Mouse (Mus musculus): ENCODE data around the gene Ice1. TPM values are rescaled to one million over a fixed set of nuclear protein-coding genes. Genes with fewer than 3 reads are reported as not detected.
A peak's percentile ranks its signal among the peaks of the same experiment; 100 is the strongest.

The Ice1 gene
- polyA plus RNA-seq, 1 experiment from 2014 or later = 40.2 TPM

DNA sequence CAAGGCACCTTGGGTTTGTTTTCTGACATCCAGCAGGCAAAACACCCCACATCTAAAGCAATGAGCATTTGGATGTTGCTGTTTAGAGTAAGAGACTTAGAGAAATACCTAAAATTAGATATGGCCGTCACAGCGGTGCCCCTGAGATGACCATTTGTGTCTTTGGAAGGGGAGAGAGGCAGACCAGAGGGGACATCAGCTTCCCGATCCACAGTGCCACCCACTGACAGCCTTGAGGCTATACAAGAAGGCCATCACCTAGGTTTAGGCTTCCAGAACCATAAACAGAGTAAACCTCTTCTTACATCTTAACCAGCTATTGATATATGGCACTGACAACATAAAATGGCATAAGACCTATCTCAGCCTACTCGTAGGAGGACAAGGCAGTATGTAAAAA is 4.5 kb upstream of the Ice1 start:
- in situ Hi-C loops (cut with MboI; ENCODE audit: low pct_unique_long_range_greater_than_20kb) = loop anchor here (5.0 to 25.0 kb wide), 4 partner anchors 125 to 1995 kb away; partner anchors contain the start of gene Irx2
- ATAC-seq = no peak
- ChIA-PET POLR2A (no interaction called here), CTCF (interaction anchor here (1.1 to 4.4 kb wide), 5 partner anchors 11 to 197 kb away, joined by 3 to 67 read pairs (median 4); no protein-coding TSS in a partner anchor)
- no peak for DNase-seq (ENCODE audit: low read depth, low spot score)
- no peaks in the 10 kb centered on the region for H3K27me3 ChIP-seq
- TF ChIP-seq CTCF (IDR thresholded peaks at IDR 0.05) = peak; percentile 21

DNA sequence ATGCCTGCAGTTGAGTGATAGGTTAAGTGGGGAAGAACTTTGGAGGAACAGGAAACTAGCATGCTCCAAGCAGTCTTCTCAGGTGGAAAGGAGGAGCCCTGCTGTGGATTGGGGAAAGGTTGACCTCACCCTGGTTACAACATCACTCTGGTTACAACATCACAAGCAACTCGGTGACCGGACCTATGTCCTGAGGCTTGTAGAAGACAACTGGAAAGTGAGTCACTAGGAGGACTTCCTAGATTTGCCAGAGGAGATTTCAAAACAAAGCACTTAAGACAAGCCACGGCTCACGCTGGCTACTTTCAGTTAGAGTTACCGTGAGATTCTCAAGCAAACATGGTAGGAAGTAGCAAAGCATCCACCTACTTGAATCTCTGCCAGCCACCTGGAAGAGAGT is 3.9 kb upstream of the Ice1 start:
- TF ChIP-seq CTCF (IDR thresholded peaks at IDR 0.05) = no peak
- ChIA-PET POLR2A (no interaction called here), CTCF (interaction anchor here (3.6 to 4.4 kb wide), 2 partner anchors 73 to 197 kb away, joined by 22 to 67 read pairs; no protein-coding TSS in a partner anchor)
- H3K27me3 ChIP-seq = no peaks in the 10 kb centered on the region
- DNase-seq (ENCODE audit: low read depth, low spot score) = no peak
- ATAC-seq = no peak
- in situ Hi-C loops (cut with MboI; ENCODE audit: low pct_unique_long_range_greater_than_20kb) = loop anchor here (5.0 to 25.0 kb wide), 4 partner anchors 126 to 1996 kb away; partner anchors contain the start of gene Irx2

DNA sequence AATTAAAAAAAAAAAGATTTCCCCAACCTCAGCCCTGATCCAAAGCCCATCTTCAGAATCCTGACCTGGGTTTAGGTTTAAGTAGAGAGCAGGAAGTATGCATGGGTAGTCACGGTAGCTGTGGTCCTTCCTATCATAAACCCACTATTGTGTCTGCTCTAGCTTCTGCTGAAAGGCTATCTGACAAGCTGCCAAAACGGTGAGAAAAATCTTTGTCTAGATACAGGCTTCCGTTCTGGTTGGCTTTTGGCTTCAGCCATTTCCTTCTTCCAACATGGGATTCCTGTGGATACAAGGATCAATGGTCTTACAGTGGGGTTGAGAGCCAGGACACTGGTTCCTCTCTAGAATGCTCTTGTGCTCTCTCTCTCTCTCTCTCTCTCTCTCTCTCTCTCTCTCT is 2.2 kb upstream of the Ice1 start:
- ATAC-seq = no peak
- no peaks in the 10 kb centered on the region for H3K27me3 ChIP-seq
- TF ChIP-seq CTCF (IDR thresholded peaks at IDR 0.05) = no peak
- DNase-seq (ENCODE audit: low read depth, low spot score) = no peak
- POLR2A ChIA-PET = interaction anchor here (0.6 kb wide), 1 partner anchor 38 kb away, joined by 3 read pairs; no protein-coding TSS in a partner anchor
- in situ Hi-C loops (cut with MboI; ENCODE audit: low pct_unique_long_range_greater_than_20kb) = loop anchor here (5.0 to 25.0 kb wide), 4 partner anchors 128 to 1998 kb away; partner anchors contain the start of gene Irx2
- CTCF ChIA-PET = interaction anchor here (0.6 to 1.2 kb wide), 2 partner anchors 46 to 363 kb away, joined by 3 to 4 read pairs; no protein-coding TSS in a partner anchor

DNA sequence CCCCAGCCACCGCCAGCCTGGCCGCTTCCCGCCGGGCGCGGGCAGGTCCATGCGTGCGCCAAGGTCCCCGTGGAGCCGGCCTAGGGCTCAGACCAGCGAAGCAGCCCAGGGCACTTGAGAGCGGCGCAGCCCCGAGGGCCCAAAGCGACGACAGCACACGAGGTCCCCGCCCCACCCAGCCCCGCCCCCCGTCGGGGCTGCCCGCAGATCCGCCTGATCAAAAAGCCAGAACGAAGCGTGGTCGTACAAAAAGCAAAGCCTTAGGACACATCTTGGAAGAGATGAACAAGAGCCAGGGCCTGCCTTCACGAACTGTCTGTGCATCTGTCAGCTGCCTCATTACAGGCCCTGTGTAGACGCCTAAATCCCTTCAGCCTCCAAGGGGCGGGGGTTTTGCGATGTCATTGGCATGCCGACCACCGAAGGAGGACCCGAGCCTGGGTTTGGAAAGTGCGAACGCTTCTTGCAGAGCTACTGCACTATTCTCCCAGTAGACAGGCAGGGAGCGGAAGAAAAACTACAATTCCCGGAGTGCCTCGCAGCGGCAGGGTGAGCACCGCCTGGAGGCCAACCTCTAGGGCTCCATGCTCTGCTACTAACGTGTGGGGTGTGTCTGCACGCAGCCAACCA is 343 bp upstream of the Ice1 start:
- peak; percentile 43 for TF ChIP-seq CTCF (IDR thresholded peaks at IDR 0.05)
- DNase-seq (ENCODE audit: low read depth, low spot score) = peak; percentile 92
- ChIA-PET POLR2A (interaction anchor here (2.7 kb wide), 1 partner anchor 13 kb away, joined by 7 read pairs; no protein-coding TSS in a partner anchor), CTCF (interaction anchor here (0.6 to 1.3 kb wide), 3 partner anchors 18 to 202 kb away, joined by 3 read pairs; no protein-coding TSS in a partner anchor)
- peak; percentile 93 for ATAC-seq
- in situ Hi-C loops (cut with MboI; ENCODE audit: low pct_unique_long_range_greater_than_20kb) = loop anchor here (25.0 kb wide), 1 partner anchor 2000 kb away; the partner anchor contains the start of gene Irx2
- no peaks in the 10 kb centered on the region for H3K27me3 ChIP-seq

DNA sequence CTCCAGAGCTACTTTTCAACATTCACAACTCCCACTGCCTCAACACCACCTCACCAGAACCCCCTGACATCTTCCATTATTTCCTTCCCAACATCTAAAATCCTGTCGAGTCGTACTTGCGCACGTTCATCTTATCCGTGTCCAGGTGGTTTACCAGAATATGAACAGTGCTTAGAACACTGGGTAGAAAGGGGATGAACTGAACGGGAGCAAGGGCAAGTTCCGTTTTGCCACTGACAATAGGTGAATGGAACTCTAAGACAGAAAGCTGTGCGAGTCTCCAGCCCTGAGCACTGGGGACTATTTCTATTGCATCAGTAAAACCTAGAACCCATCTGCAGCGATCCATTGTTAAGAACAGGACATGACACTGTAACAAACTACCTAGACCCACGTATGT is 728 bp downstream of the Ice1 start:
- no peaks in the 10 kb centered on the region for H3K27me3 ChIP-seq
- no peak for TF ChIP-seq CTCF (IDR thresholded peaks at IDR 0.05)
- DNase-seq (ENCODE audit: low read depth, low spot score) = no peak
- ChIA-PET CTCF (interaction anchor here (0.8 kb wide), 1 partner anchor 10 kb away, joined by 3 read pairs; no protein-coding TSS in a partner anchor), POLR2A (interaction anchor here (0.6 to 2.7 kb wide), 2 partner anchors 12 to 173 kb away, joined by 3 to 7 read pairs; no protein-coding TSS in a partner anchor)
- in situ Hi-C loops (cut with MboI; ENCODE audit: low pct_unique_long_range_greater_than_20kb) = loop anchor here (25.0 kb wide), 1 partner anchor 2001 kb away; the partner anchor contains the start of gene Irx2
- no peak for ATAC-seq

DNA sequence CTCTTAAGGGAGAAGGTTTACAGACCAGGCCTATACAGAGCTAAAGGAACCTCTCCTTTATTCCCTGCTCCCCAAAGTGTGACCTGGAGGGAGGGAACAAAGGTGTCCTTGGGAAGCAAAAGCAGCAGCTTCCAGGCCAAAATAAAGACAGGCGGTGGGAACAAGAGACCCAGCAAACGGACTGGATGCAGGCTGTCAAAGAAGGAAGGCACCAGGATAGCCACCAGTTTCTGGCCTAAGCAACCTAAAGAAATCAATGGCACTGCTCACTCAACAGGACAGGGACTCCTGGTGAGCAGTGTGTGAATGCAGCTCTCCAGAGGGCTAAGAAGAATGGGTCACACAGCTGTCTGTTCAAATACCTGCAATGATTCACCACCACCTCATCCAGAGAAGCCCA is 1.8 kb downstream of the Ice1 start:
- ChIA-PET POLR2A (no interaction called here), CTCF (interaction anchor here (0.9 to 2.7 kb wide), 2 partner anchors 11 to 24 kb away, joined by 3 to 8 read pairs; no protein-coding TSS in a partner anchor)
- ATAC-seq = no peak
- no peak for DNase-seq (ENCODE audit: low read depth, low spot score)
- in situ Hi-C loops (cut with MboI; ENCODE audit: low pct_unique_long_range_greater_than_20kb) = loop anchor here (25.0 kb wide), 1 partner anchor 2002 kb away; the partner anchor contains the start of gene Irx2
- TF ChIP-seq CTCF (IDR thresholded peaks at IDR 0.05) = no peak
- H3K27me3 ChIP-seq = no peaks in the 10 kb centered on the region

DNA sequence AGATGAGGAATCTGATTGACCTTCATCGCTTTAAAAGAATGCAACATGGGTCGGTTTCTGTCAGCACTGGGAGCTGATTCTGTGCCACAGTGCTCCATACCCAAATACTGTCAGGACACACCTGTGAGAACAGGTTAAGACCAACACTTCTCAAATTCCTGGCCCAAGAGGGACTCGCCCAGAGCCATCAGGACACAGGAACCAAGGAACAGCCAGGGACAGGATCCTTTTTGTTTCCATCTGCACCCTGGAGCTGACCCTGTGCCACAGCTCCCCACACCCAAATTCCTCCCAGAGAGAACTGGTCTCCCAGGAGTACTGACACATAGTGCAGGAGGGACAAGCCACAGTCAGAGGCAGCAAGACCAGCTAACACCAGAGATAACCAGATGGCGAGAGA is 11.0 kb downstream of the Ice1 start:
- DNase-seq (ENCODE audit: low read depth, low spot score) (no peak), ATAC-seq (no peak)
- POLR2A ChIA-PET = no interaction called here
- in situ Hi-C loops (cut with MboI; ENCODE audit: low pct_unique_long_range_greater_than_20kb) = loop anchor here (25.0 kb wide), 1 partner anchor 2011 kb away; the partner anchor contains the start of gene Irx2
- H3K27me3 ChIP-seq = no peaks in the 10 kb centered on the region
- TF ChIP-seq CTCF (IDR thresholded peaks at IDR 0.05) = no peak
- CTCF ChIA-PET = interaction anchor here (0.9 to 1.3 kb wide), 3 partner anchors 9 to 17 kb away, joined by 3 to 4 read pairs (median 3); no protein-coding TSS in a partner anchor

DNA sequence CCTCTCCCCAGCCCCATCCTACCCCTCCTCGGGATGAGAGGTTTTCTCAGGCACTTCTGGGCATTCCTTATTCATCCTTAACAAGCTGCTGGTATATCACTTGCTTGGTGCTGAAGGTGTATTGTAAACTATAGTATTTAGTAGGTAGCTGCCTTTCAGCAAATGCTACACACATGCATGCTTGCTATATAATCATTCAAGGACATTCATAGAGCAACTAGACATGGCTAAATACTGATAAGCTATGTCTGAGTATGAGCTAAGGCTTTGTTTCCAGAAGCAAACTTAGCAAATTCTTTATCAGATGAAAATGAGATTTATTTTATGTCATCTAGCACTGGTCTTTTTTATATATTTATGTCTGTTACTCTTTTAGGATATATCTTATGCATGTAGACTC is 11.8 kb downstream of the Ice1 start:
- CTCF ChIA-PET = interaction anchor here (1.1 to 2.4 kb wide), 4 partner anchors 9 to 20 kb away, joined by 3 to 8 read pairs (median 4); no protein-coding TSS in a partner anchor
- no peaks in the 10 kb centered on the region for H3K27me3 ChIP-seq
- POLR2A ChIA-PET = no interaction called here
- ATAC-seq = no peak
- in situ Hi-C loops (cut with MboI; ENCODE audit: low pct_unique_long_range_greater_than_20kb) = loop anchor here (25.0 kb wide), 1 partner anchor 2012 kb away; the partner anchor contains the start of gene Irx2
- DNase-seq (ENCODE audit: low read depth, low spot score) = no peak
- no peak for TF ChIP-seq CTCF (IDR thresholded peaks at IDR 0.05)

DNA sequence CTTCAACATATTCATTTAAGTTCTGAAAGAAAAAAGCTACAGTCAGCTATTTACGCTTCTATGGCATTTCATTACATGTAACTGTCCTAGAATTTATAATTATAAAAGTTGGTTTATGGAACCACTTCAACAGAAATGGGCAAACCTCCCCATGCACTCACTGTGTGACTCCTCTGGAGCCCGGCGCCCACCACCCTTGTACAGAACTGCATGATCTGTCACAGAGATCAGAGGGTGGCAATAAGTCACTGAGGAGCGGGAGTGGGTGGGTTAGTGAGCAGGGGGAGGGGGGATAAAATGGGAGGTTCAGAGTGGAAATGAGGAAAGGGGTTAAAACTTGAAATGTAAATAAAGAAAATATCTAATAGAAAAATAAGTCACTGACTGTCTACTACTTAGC is 13.0 kb downstream of the Ice1 start:
- ChIA-PET POLR2A (interaction anchor here (0.8 to 1.5 kb wide), 2 partner anchors 8 to 13 kb away, joined by 3 to 7 read pairs; partner anchors contain the start of gene Ice1), CTCF (interaction anchor here (1.2 to 2.4 kb wide), 2 partner anchors 10 to 19 kb away, joined by 3 to 8 read pairs; no protein-coding TSS in a partner anchor)
- DNase-seq (ENCODE audit: low read depth, low spot score) (no peak), ATAC-seq (no peak)
- no peak for TF ChIP-seq CTCF (IDR thresholded peaks at IDR 0.05)
- in situ Hi-C loops (cut with MboI; ENCODE audit: low pct_unique_long_range_greater_than_20kb) = no loop called here
- no peaks in the 10 kb centered on the region for H3K27me3 ChIP-seq

DNA sequence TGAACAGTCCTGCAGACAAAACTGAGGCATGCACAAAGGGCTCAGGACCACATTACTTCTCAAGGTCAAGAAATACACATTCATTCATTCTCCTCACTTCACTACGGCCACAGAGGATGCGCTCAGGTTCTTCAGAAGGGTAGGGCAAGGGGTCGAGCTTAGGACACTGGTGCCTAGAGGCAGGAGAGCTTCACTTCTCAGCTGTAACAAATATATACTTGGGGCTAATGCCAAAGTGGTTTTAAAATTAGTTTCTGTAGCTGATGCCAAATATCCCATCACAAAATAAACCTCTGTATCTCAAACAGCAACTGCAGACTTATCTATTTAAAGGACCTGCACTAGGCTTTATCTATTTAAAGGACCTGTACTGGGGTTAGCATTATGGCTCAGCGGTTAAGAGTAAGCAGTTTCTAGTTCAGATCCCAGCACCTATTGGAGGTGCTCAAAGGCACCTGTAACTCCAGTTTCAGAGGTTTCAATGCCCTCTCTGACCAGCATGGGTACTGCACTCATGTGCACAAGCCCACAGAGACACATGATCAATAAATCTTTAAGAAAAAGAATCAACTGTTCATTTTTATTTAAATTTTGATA is 14.9 kb downstream of the Ice1 start:
- POLR2A ChIA-PET = no interaction called here
- DNase-seq (ENCODE audit: low read depth, low spot score) = no peak
- no peak for TF ChIP-seq CTCF (IDR thresholded peaks at IDR 0.05)
- CTCF ChIA-PET = no interaction called here
- no peak for ATAC-seq
- H3K27me3 ChIP-seq = no peaks in the 10 kb centered on the region
- in situ Hi-C loops (cut with MboI; ENCODE audit: low pct_unique_long_range_greater_than_20kb) = no loop called here

All from Patski (cell line).